Mouse (Mus musculus) midbrain, postnatal 0 days (tissue): ENCODE measurements at regions not wholly inside any gene's neighbourhood (a gene's known extent, or its start where the extent isn't known, plus 50 kb on each side); places are given as distances from the start of the nearest gene placed in this dataset.

ENCODE experiments used
- ATAC-seq: fragments of 200-750 bp; cut with Nextera tagmentation; 2 replicates; pipeline ENCODE4 v1.8.0; 2017; ENCODE audit warnings: moderate number of reproducible peaks, mild to moderate bottlenecking, moderate TSS enrichment, moderate library complexity; ENCODE audit not compliant: low FRiP score
- DNase-seq: peaks from one replicate; pipeline ENCODE4 v3.0.0-alpha.2; 2015; ENCODE audit warnings: low spot score
- H3K27ac ChIP-seq: fragments of 300-500 bp; sonication (generic); 2 replicates; pipeline ENCODE4 v1.5.1; 2014; ENCODE audit warnings: low read depth, mild to moderate bottlenecking, low read length, mixed read lengths
- H3K27me3 ChIP-seq: fragments of 300-500 bp; sonication (generic); 2 replicates; pipeline ENCODE4 v1.6.1; 2014; ENCODE audit warnings: low read length, control low read depth, mixed read lengths; ENCODE audit not compliant: insufficient read depth
- H3K36me3 ChIP-seq: fragments of 300-500 bp; sonication (generic); 2 replicates; pipeline ENCODE4 v1.6.1; 2014; ENCODE audit warnings: low read length, control low read depth, mixed read lengths; ENCODE audit not compliant: insufficient read depth
- H3K4me1 ChIP-seq: fragments of 300-500 bp; sonication (generic); 2 replicates; pipeline ENCODE4 v1.6.1; 2014; ENCODE audit warnings: mild to moderate bottlenecking, control low read depth, antibody characterized with exemption, low read length, mixed read lengths; ENCODE audit not compliant: insufficient read depth
- H3K4me2 ChIP-seq: fragments of 300-500 bp; sonication (generic); 2 replicates; pipeline ENCODE4 v1.6.1; 2014; ENCODE audit warnings: low read depth, mild to moderate bottlenecking, low read length, mixed read lengths; ENCODE audit not compliant: poor library complexity, severe bottlenecking
- H3K4me3 ChIP-seq: fragments of 300-500 bp; sonication (generic); 2 replicates; pipeline ENCODE4 v1.5.1; 2014; ENCODE audit warnings: low read depth, mild to moderate bottlenecking, low read length, moderate library complexity
- H3K9ac ChIP-seq: fragments of 300-500 bp; sonication (generic); replicated peaks from 2 replicates; pipeline ENCODE4 v1.6.1; 2014; ENCODE audit warnings: mild to moderate bottlenecking, low read length, moderate library complexity, mixed read lengths; ENCODE audit not compliant: poor library complexity, severe bottlenecking
- H3K9me3 ChIP-seq: fragments of 300-500 bp; sonication (generic); 2 replicates; pipeline ENCODE4 v1.6.1; 2016; ENCODE audit warnings: low read length, control low read depth
- CTCF ChIP-seq: IDR thresholded peaks from 2 replicates; pipeline ENCODE4 v1.5.1; 2016; ENCODE audit warnings: antibody characterized with exemption, mild to moderate bottlenecking
- WGBS: fragments of 180-500 bp; shearing (Covaris S2); extraction: QIAGEN DNeasy Blood & Tissue Kit; methylation state at CpG from one replicate; pipeline ENCODE4 v1.1.7; 2014; 5-methylcytosine and 5-hydroxymethylcytosine counted together

DNA sequence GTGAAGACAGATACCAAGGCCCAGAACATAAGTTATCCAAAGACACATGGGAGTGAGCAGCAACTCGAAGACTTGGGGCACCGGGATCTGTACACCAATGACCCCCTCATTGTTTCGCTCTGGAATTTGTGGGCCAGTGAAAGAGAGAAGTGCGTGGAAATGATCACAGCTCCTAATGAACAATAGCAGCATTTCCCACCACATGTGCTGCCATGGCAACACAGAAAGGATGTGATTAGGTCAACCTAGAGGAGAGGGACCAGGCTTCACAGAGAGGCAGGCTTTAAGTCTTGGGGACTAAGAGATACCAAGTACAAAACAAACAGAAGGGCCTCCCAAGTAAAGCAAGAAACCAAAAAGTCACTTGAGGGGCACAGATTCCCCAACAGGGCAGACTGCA lies 339.3 kb upstream of the Kazn start:
- Histone ChIP-seq H3K4me2 (no peak overlapping the region), H3K4me3 (no peak overlapping the region), H3K27me3 (no peaks in the 10 kb centered on the region), H3K4me1 (peaks cover 20% of the 10 kb centered on the region), H3K9me3 (no peaks in the 10 kb centered on the region), H3K36me3 (no peaks in the 10 kb centered on the region), H3K9ac (no peak overlapping the region), H3K27ac (peak overlapping the region; percentile 57; the same call in 1 of the 2 replicates)
- TF ChIP-seq CTCF, result no peak
- no peak for ATAC-seq
- peak; percentile 32 for DNase-seq
- WGBS, result 38% methylated on average over 4 of the region's 4 CpGs

DNA sequence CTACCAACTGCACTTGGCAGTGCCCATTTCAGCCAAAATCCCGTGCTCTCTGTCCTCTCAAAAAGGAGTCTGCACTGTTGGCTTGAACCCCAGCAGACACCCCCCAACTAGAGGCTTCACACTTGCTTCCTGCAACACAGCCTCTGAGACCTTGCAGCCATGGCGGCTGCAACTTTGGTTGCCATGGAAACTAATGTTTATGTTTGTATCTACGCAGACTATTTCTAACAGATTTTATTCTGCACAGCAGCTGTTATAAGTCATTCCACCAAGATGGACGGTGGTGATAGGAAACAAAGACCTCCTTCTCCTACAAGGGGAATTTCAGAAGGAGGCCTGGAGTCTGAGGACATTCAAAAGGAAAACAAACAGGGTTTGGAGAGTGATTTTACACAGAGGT lies 338.3 kb upstream of the Kazn start:
- Histone ChIP-seq H3K36me3 (no peaks in the 10 kb centered on the region), H3K4me2 (no peak overlapping the region), H3K27me3 (no peaks in the 10 kb centered on the region), H3K27ac (peak overlapping the region; percentile 57; the same call in 1 of the 2 replicates), H3K9me3 (no peaks in the 10 kb centered on the region), H3K9ac (no peak overlapping the region), H3K4me3 (no peak overlapping the region), H3K4me1 (peaks cover 20% of the 10 kb centered on the region)
- TF ChIP-seq CTCF, result no peak
- WGBS, result 23% methylated on average over 4 of the region's 4 CpGs
- DNase-seq (peak; percentile 74), ATAC-seq (no peak)

DNA sequence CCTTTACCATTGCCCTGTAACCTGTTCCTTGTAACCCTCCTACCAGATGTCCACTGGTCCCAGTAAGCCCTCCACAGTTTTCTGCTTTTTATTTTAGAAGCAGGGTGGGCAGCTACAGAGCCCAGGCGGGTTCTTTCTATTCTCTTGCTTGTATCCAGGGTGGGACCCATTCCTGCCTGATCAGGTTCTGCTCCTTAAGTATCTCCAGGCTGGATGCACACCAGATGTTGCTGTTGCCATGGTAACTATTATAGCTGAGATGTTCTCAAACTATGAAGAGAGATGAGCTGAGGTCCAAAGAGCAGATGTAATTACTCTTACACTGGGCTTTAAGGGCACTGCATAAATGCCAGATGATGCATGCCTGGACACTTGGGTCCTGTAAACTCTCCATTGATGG lies 335.3 kb upstream of the Kazn start:
- DNase-seq, result peak; percentile 69
- WGBS, result 58% methylated on average over 1 of the region's 1 CpGs
- H3K4me2 ChIP-seq, result no peak overlapping the region
- H3K4me3 ChIP-seq, result no peak overlapping the region
- H3K27ac ChIP-seq, result peak overlapping the region; percentile 57; the same call in 1 of the 2 replicates
- TF ChIP-seq CTCF, result no peak
- no peaks in the 10 kb centered on the region for H3K36me3 ChIP-seq
- peaks cover 20% of the 10 kb centered on the region for H3K4me1 ChIP-seq
- H3K9me3 ChIP-seq, result no peaks in the 10 kb centered on the region
- ATAC-seq, result peak; percentile 70
- no peak overlapping the region for H3K9ac ChIP-seq
- H3K27me3 ChIP-seq, result no peaks in the 10 kb centered on the region

DNA sequence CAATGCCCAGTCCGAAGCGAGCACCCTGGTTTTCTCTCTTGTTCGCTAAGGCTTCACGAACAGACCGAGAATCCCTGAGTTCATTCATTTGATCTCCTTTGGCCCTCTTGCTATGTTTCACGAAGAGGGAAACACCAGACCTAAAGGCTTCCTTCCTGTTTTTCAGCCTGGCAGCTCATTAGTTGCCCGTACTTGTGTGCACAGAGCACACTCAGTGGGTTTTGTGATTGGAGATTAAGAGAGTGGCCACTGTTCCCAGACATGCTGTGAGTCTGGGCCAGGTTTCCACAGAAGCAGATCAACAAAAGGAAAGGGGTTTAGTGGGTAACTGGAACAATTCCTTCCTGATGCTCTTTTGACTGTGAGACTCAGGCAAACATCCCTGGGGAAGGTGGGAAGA lies 331.5 kb upstream of the Kazn start:
- DNase-seq, result peak; percentile 8
- 51% methylated on average over 7 of the region's 7 CpGs for WGBS
- Histone ChIP-seq H3K36me3 (no peaks in the 10 kb centered on the region), H3K4me1 (peaks cover 6% of the 10 kb centered on the region; the same call in 1 of the 2 replicates), H3K9ac (no peak overlapping the region), H3K27ac (no peak overlapping the region), H3K9me3 (no peaks in the 10 kb centered on the region), H3K4me3 (no peak overlapping the region), H3K4me2 (no peak overlapping the region), H3K27me3 (no peaks in the 10 kb centered on the region)
- no peak for ATAC-seq
- no peak for TF ChIP-seq CTCF

DNA sequence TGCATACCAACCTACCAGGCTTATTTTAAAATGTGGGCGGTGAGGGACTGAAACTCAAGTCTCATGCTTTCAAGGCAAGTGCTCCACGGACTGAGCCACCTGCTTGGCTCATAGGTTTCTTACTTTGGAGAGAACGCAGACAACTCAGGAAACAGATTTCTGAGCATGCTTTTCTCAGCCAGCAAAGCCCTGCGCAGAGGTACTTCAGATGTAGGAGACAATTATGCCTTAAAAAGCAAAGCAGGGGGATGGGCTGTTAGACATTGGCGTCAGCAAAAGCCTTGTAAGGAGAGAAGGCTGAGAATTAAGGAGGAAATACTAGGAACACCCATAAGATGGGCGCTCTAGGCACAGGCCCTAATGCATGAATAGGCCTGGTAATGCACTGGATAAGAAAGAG lies 329.4 kb upstream of the Kazn start:
- H3K4me3 ChIP-seq, result no peak overlapping the region
- TF ChIP-seq CTCF, result no peak
- no peaks in the 10 kb centered on the region for H3K27me3 ChIP-seq
- ATAC-seq (no peak), DNase-seq (peak; percentile 13)
- no peaks in the 10 kb centered on the region for H3K4me1 ChIP-seq
- H3K9me3 ChIP-seq, result no peaks in the 10 kb centered on the region
- H3K27ac ChIP-seq, result no peak overlapping the region
- 73% methylated on average over 6 of the region's 6 CpGs for WGBS
- H3K9ac ChIP-seq, result no peak overlapping the region
- no peak overlapping the region for H3K4me2 ChIP-seq
- H3K36me3 ChIP-seq, result no peaks in the 10 kb centered on the region

DNA sequence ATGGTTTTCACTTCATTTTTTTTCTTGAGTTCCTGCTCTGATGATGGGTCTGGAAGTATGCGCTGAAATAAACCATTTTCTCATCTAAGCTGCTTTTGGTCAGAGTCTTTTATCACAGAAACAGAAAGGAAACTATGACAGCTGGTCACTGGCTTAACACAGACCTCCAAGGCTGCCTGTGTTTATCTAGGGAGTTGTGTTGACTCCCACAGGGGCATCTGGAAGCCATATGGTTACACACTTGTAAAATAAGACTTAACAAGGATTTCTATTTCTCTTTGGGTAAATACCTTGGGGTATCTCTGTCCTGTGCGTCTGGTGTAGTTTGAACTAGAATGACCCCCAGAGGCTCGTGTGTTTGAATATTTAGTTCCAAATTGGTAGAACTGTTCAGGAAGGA lies 315.5 kb upstream of the Kazn start:
- ATAC-seq (no peak), DNase-seq (no peak)
- H3K4me1 ChIP-seq, result no peaks in the 10 kb centered on the region
- no peak overlapping the region for H3K27ac ChIP-seq
- TF ChIP-seq CTCF, result no peak
- no peak overlapping the region for H3K4me2 ChIP-seq
- H3K27me3 ChIP-seq, result no peaks in the 10 kb centered on the region
- WGBS, result 66% methylated on average over 3 of the region's 3 CpGs
- H3K9ac ChIP-seq, result no peak overlapping the region
- H3K9me3 ChIP-seq, result no peaks in the 10 kb centered on the region
- H3K36me3 ChIP-seq, result no peaks in the 10 kb centered on the region
- H3K4me3 ChIP-seq, result no peak overlapping the region
